Mouse (Mus musculus) ES-E14 (cell line): Measurements from ENCODE around the gene Xrcc3.

Experiments
- ZC3H11A ChIP-seq: IDR thresholded peaks from 2 replicates; pipeline ENCODE4 v1.6.1; 2012; ENCODE audit warnings: low read depth, mild to moderate bottlenecking, inconsistent platforms, low read length, borderline replicate concordance
- ZNF384 ChIP-seq: IDR thresholded peaks from 2 replicates; pipeline ENCODE4 v1.6.1; 2012; ENCODE audit warnings: low read depth, low read length, inconsistent platforms

DNA sequence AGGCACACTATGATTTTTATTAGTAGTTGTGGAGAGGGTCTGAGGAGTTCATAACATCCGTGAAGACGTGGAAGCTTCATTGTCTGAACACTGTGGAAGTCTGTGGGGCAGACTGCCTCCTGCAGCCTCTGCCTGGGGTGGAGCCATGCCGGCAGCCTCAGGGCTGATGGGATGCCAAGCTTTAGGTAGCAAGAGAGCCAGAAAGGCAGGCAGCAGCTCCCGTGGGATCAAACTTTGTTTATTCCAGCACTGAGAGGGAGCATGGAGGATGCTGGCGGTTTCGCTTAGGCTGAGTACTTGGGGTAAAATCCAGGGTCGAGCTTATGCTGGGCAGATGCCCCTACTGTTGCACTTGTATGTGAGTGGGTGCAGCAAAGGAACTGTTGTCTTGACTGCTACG is 16.4 kb downstream of the Xrcc3 start:
- no peak for TF ChIP-seq ZC3H11A
- no peak for TF ChIP-seq ZNF384
